Mouse (Mus musculus): Measurements from ENCODE around the gene Gm9745.
"Not testable (repeated sequence)": the region's sequence is repeated elsewhere in the genome, so short reads cannot be mapped to it uniquely, and the experiment has no call there.

Gm9745 gene

GRCm38 (mm10) chr13:8905986-8906385 is 42.0 kb downstream of the Gm9745 start:
- DNase-seq (ENCODE audit: low spot score): not testable (repeated sequence)
